Mouse (Mus musculus) stomach, postnatal 0 days (tissue): ENCODE results near the gene Atxn10. TPM values are rescaled to one million over a fixed set of nuclear protein-coding genes. Genes with fewer than 3 reads are reported as not detected.

Experiments
- ATAC-seq: fragments of 200-750 bp; cut with Nextera tagmentation; 2 replicates; pipeline ENCODE4 v1.8.0; 2017; ENCODE audit not compliant: low FRiP score, low TSS enrichment
- DNase-seq: peaks from one replicate; pipeline ENCODE4 v3.0.0-alpha.2; 2016; ENCODE audit warnings: low spot score
- H3K27ac ChIP-seq: fragments of 300-500 bp; sonication (generic); replicated peaks from 2 replicates; pipeline ENCODE4 v1.5.1; 2014; ENCODE audit warnings: mild to moderate bottlenecking, control low read depth
- H3K27me3 ChIP-seq: fragments of 300-500 bp; sonication (generic); 2 replicates; pipeline ENCODE4 v1.6.1; 2014; ENCODE audit warnings: low read length; ENCODE audit not compliant: control insufficient read depth, insufficient read depth
- H3K36me3 ChIP-seq: fragments of 300-500 bp; sonication (generic); 2 replicates; pipeline ENCODE4 v1.6.1; 2014; ENCODE audit warnings: low read length, mixed read lengths; ENCODE audit not compliant: control insufficient read depth, insufficient read depth
- H3K4me1 ChIP-seq: fragments of 300-500 bp; sonication (generic); replicated peaks from 2 replicates; pipeline ENCODE4 v1.6.1; 2014; ENCODE audit warnings: antibody characterized with exemption; ENCODE audit not compliant: control insufficient read depth, insufficient read depth
- H3K4me2 ChIP-seq: fragments of 300-500 bp; sonication (generic); replicated peaks from 2 replicates; pipeline ENCODE4 v1.6.1; 2014; ENCODE audit warnings: low read depth, mild to moderate bottlenecking, control low read depth, moderate library complexity
- H3K4me3 ChIP-seq: fragments of 300-500 bp; sonication (generic); 2 replicates; pipeline ENCODE4 v1.5.1; 2014; ENCODE audit warnings: low read depth, low read length, control low read depth
- H3K9ac ChIP-seq: fragments of 300-500 bp; sonication (generic); 2 replicates; pipeline ENCODE4 v1.6.1; 2014; ENCODE audit warnings: mild to moderate bottlenecking, low read length, control low read depth, mixed read lengths
- H3K9me3 ChIP-seq: fragments of 300-500 bp; sonication (generic); 2 replicates; pipeline ENCODE4 v1.6.1; 2016; ENCODE audit warnings: low read length; ENCODE audit not compliant: control insufficient read depth
- CTCF ChIP-seq: IDR thresholded peaks from 2 replicates; pipeline ENCODE4 v1.5.1; 2016; ENCODE audit warnings: antibody characterized with exemption, low read depth, mild to moderate bottlenecking, moderate library complexity
- EP300 ChIP-seq: optimal IDR thresholded peaks from 2 replicates; pipeline ENCODE3; 2016; ENCODE audit warnings: antibody characterized with exemption
- WGBS: fragments of 180-500 bp; shearing (Covaris S2); extraction: QIAGEN DNeasy Blood & Tissue Kit; methylation state at CpG from one replicate; pipeline ENCODE4 v1.1.7; 2014; 5-methylcytosine and 5-hydroxymethylcytosine counted together
- polyA plus RNA-seq: library from polyadenylated mRNA; unstranded; fragments of >200 nt; fragmentation: Nextera tagmentation; extraction: Ambion mirVana; gene quantifications from 2 replicates; pipeline ENCODE4 v1.2.1, GENCODE M21; 2015

Gene Atxn10
- polyA plus RNA-seq, 1 experiment from 2014 or later = 124 TPM

- no peak overlapping the region for H3K27ac ChIP-seq
- no peaks in the 10 kb centered on the region for H3K36me3 ChIP-seq
- H3K9me3 ChIP-seq = no peaks in the 10 kb centered on the region
- no peak overlapping the region for H3K9ac ChIP-seq
- ATAC-seq (no peak), DNase-seq (no peak)
- 93% methylated on average over 5 of the region's 5 CpGs for WGBS
- no peaks in the 10 kb centered on the region for H3K27me3 ChIP-seq
- 0 out of 2 replicates have a peak, but pooled peaks cover 2% of the 10 kb centered on the region for H3K4me1 ChIP-seq
- no peak overlapping the region for H3K4me3 ChIP-seq
- H3K4me2 ChIP-seq = no peak overlapping the region
- TF ChIP-seq CTCF (no peak), EP300 (no peak)
These were observed 1.9 kb downstream of the Atxn10 start for GRCm38 (mm10) chr15:85337979-85338378.

DNA sequence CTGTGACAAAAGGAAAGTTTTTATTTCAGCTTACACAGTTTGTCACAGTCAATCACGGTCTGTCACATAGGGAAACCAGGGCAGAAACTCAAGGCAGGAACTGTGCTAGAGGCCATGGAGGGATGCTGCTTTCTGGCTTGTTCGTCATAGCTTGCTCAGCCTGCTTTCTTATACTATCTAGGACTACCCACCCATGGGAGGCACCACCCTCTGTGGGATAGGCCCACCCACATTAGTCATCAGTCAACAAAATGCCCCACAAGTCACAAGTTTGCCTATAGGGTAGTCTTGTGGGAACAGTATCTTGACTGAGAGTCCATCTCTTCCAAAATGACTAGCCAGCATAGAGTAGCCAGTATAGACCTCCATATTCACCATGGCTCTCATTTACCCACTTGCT lies 6.2 kb downstream of the Atxn10 start:
- ATAC-seq = peak; percentile 55; the same call in 1 of the 2 replicates
- 86% methylated on average over 2 of the region's 2 CpGs for WGBS
- DNase-seq = peak; percentile 36

GRCm38 (mm10) chr15:85344673-85345072 lies 8.6 kb downstream of the Atxn10 start:
- TF ChIP-seq CTCF (no peak), EP300 (no peak)
- Histone ChIP-seq H3K9me3 (no peaks in the 10 kb centered on the region), H3K4me2 (no peak overlapping the region), H3K4me3 (no peak overlapping the region), H3K9ac (no peak overlapping the region), H3K4me1 (no peaks in the 10 kb centered on the region), H3K36me3 (no peaks in the 10 kb centered on the region), H3K27ac (no peak overlapping the region), H3K27me3 (no peaks in the 10 kb centered on the region)
- DNase-seq = no peak
- ATAC-seq = no peak
- WGBS = 81% methylated on average over 2 of the region's 2 CpGs

More for the DNA sequence above, 6.2 kb downstream of the Atxn10 start:
- Histone ChIP-seq H3K27me3 (no peaks in the 10 kb centered on the region), H3K4me1 (0 out of 2 replicates have a peak, but pooled peaks cover under 1% of the 10 kb centered on the region), H3K36me3 (no peaks in the 10 kb centered on the region), H3K9me3 (no peaks in the 10 kb centered on the region), H3K4me3 (no peak overlapping the region), H3K4me2 (no peak overlapping the region), H3K9ac (no peak overlapping the region), H3K27ac (no peak overlapping the region)
- no peak for TF ChIP-seq CTCF
- TF ChIP-seq EP300 = no peak

DNA sequence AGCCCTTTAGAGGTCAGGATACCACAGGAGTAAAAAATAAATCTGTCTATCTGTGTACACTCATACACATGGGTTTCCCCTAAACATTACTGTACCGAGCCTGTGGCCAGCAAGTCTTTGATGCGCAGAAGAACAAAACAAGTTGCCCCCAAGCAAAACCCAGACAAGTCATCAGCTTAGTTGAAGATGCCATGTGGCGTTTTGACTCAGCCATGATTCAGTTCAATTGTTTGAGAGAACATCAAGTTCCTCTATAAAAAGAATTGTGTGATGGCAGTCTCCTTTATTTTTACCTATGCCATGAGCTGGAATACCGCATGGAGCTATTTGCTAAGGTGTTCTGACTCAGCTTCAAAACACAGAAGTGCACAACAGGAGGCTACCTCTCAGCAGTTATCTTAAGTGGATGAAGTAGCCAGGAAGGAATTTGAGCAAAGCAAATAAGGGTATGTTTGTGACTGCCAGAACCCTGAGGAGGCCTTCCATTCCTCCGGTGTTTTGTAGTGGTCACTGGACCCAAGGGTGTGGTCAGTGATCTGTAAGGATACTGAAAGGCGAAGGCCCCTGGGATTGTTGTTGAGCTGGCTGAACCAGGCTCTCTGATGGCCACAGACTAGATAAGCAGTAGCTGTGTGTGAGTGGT lies 11.1 kb downstream of the Atxn10 start:
- peak; percentile 88 for ATAC-seq
- Histone ChIP-seq H3K27ac (no peak overlapping the region), H3K36me3 (no peaks in the 10 kb centered on the region), H3K9ac (no peak overlapping the region), H3K27me3 (no peaks in the 10 kb centered on the region), H3K4me3 (no peak overlapping the region), H3K4me2 (no peak overlapping the region), H3K4me1 (no peaks in the 10 kb centered on the region), H3K9me3 (no peaks in the 10 kb centered on the region)
- peak; percentile 39 for DNase-seq
- 69% methylated on average over 6 of the region's 6 CpGs for WGBS
- TF ChIP-seq EP300 = no peak
- TF ChIP-seq CTCF = no peak

GRCm38 (mm10) chr15:85350144-85350543 lies 14.1 kb downstream of the Atxn10 start:
- no peak for DNase-seq
- WGBS = 79% methylated on average over 2 of the region's 2 CpGs
- Histone ChIP-seq H3K4me1 (no peaks in the 10 kb centered on the region), H3K9me3 (no peaks in the 10 kb centered on the region), H3K4me2 (no peak overlapping the region), H3K4me3 (no peak overlapping the region), H3K9ac (no peak overlapping the region), H3K27ac (no peak overlapping the region), H3K36me3 (no peaks in the 10 kb centered on the region), H3K27me3 (no peaks in the 10 kb centered on the region)
- TF ChIP-seq EP300 (no peak), CTCF (no peak)
- ATAC-seq = no peak

DNA sequence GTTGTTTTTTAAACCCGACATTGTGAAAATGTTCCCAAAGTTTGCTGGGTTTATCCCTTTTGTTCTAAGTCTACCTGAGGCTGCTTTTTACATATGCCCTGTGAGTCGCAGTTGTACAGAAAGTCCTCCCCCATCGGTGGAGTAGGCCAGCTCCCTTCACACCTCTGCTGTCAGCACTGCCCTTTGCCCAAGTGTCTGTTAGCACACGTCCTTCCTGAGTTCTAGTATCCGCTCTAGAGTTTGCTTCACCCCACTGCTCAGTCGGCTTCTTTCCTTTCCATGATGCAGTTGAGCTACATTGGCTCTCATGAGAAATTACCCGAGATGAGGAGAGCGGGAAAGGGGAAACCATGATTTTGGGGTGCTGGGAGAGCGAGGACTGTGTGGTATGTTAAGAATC lies 18.0 kb downstream of the Atxn10 start:
- H3K9ac ChIP-seq = no peak overlapping the region
- H3K4me3 ChIP-seq = no peak overlapping the region
- H3K9me3 ChIP-seq = no peaks in the 10 kb centered on the region
- H3K27me3 ChIP-seq = no peaks in the 10 kb centered on the region
- no peaks in the 10 kb centered on the region for H3K36me3 ChIP-seq
- no peaks in the 10 kb centered on the region for H3K4me1 ChIP-seq
- no peak overlapping the region for H3K27ac ChIP-seq
- 90% methylated on average over 9 of the region's 9 CpGs for WGBS
- ATAC-seq (no peak), DNase-seq (no peak)
- no peak overlapping the region for H3K4me2 ChIP-seq
- no peak for TF ChIP-seq CTCF
- no peak for TF ChIP-seq EP300
